Mouse (Mus musculus) lung, embryonic 15.5 days (tissue): ENCODE results near the gene Syn3. TPM values are rescaled to one million over a fixed set of nuclear protein-coding genes. Genes with fewer than 3 reads are reported as not detected.
"Not testable (repeated sequence)": the region's sequence is repeated elsewhere in the genome, so short reads cannot be mapped to it uniquely, and the experiment has no call there.

Source experiments
- ATAC-seq: fragments of 200-750 bp; cut with Nextera tagmentation; 2 replicates; pipeline ENCODE4 v1.8.0; 2017; ENCODE audit warnings: moderate number of reproducible peaks, borderline replicate concordance; ENCODE audit not compliant: low FRiP score, low TSS enrichment; ENCODE audit errors: extremely low read depth
- H3K27ac ChIP-seq: fragments of 300-500 bp; sonication (generic); 2 replicates; pipeline ENCODE4 v1.5.1; 2015; ENCODE audit warnings: moderate library complexity, mild to moderate bottlenecking, inconsistent platforms
- H3K27me3 ChIP-seq: fragments of 300-500 bp; sonication (generic); 2 replicates; pipeline ENCODE4 v1.6.1; 2015; ENCODE audit warnings: inconsistent platforms
- H3K36me3 ChIP-seq: fragments of 300-500 bp; sonication (generic); 2 replicates; pipeline ENCODE4 v1.6.1; 2015; ENCODE audit warnings: inconsistent platforms
- H3K4me1 ChIP-seq: fragments of 300-500 bp; sonication (generic); 2 replicates; pipeline ENCODE4 v1.6.1; 2015; ENCODE audit warnings: inconsistent platforms
- H3K4me2 ChIP-seq: fragments of 300-500 bp; sonication (generic); 2 replicates; pipeline ENCODE4 v1.6.1; 2015; ENCODE audit warnings: inconsistent platforms, mild to moderate bottlenecking, moderate library complexity
- H3K4me3 ChIP-seq: fragments of 300-500 bp; sonication (generic); 2 replicates; pipeline ENCODE4 v1.5.1; 2015; ENCODE audit warnings: mild to moderate bottlenecking, inconsistent platforms
- H3K9ac ChIP-seq: fragments of 300-500 bp; sonication (generic); 2 replicates; pipeline ENCODE4 v1.6.1; 2015; ENCODE audit warnings: inconsistent platforms
- H3K9me3 ChIP-seq: fragments of 300-500 bp; sonication (generic); 2 replicates; pipeline ENCODE4 v1.6.1; 2016; ENCODE audit warnings: inconsistent platforms
- WGBS: fragments of 180-500 bp; shearing (Covaris S2); methylation state at CpG from one replicate; pipeline ENCODE4 v1.1.7; 2015; 5-methylcytosine and 5-hydroxymethylcytosine counted together
- polyA plus RNA-seq: library from polyadenylated mRNA; unstranded; fragments of >200 nt; fragmentation: Nextera tagmentation; extraction: Ambion mirVana; gene quantifications from 2 replicates; pipeline ENCODE4 v1.2.1, GENCODE M21; 2015

The Syn3 gene
- polyA plus RNA-seq, 1 experiment from 2014 or later = 2.6 TPM

GRCm38 (mm10) chr10:86378803-86379202 is 119.9 kb downstream of the Syn3 start:
- H3K4me1 ChIP-seq, H3K27me3 ChIP-seq, H3K4me3 ChIP-seq, ATAC-seq, H3K9ac ChIP-seq, H3K9me3 ChIP-seq, H3K36me3 ChIP-seq, H3K4me2 ChIP-seq, H3K27ac ChIP-seq: not testable (repeated sequence)
- WGBS = 65% methylated on average over 2 of the region's 2 CpGs

GRCm38 (mm10) chr10:86376392-86377185 is 122.1 kb downstream of the Syn3 start:
- peak; percentile 80; the same call in 1 of the 2 replicates for ATAC-seq
- Histone ChIP-seq H3K4me2 (no peak overlapping the region), H3K27ac (no peak overlapping the region), H3K27me3 (no peaks in the 10 kb centered on the region), H3K4me3 (no peak overlapping the region), H3K36me3 (no peaks in the 10 kb centered on the region), H3K4me1 (peaks cover 7% of the 10 kb centered on the region), H3K9me3 (no peaks in the 10 kb centered on the region), H3K9ac (no peak overlapping the region)
- 66% methylated on average over 8 of the region's 8 CpGs for WGBS

- peak; percentile 40; the same call in 1 of the 2 replicates for ATAC-seq
- Histone ChIP-seq H3K36me3 (no peaks in the 10 kb centered on the region), H3K27ac (no peak overlapping the region), H3K9me3 (no peaks in the 10 kb centered on the region), H3K9ac (no peak overlapping the region), H3K4me2 (no peak overlapping the region), H3K4me3 (no peak overlapping the region), H3K4me1 (peaks cover 7% of the 10 kb centered on the region), H3K27me3 (no peaks in the 10 kb centered on the region)
- WGBS = 35% methylated on average over 11 of the region's 11 CpGs
Observed at GRCm38 (mm10) chr10:86375903-86376302, 122.8 kb downstream of the Syn3 start.

- no peaks in the 10 kb centered on the region for H3K9me3 ChIP-seq
- H3K4me2 ChIP-seq = no peak overlapping the region
- no peak overlapping the region for H3K9ac ChIP-seq
- no peaks in the 10 kb centered on the region for H3K27me3 ChIP-seq
- H3K4me3 ChIP-seq = no peak overlapping the region
- no peak for ATAC-seq
- H3K36me3 ChIP-seq = no peaks in the 10 kb centered on the region
- 84% methylated on average over 2 of the region's 2 CpGs for WGBS
- peaks cover 15% of the 10 kb centered on the region for H3K4me1 ChIP-seq
- H3K27ac ChIP-seq = no peak overlapping the region
Observed at GRCm38 (mm10) chr10:86374061-86374460, 124.6 kb downstream of the Syn3 start.

GRCm38 (mm10) chr10:86371561-86371960 is 127.1 kb downstream of the Syn3 start:
- H3K27me3 ChIP-seq = no peaks in the 10 kb centered on the region
- H3K9ac ChIP-seq = no peak overlapping the region
- no peaks in the 10 kb centered on the region for H3K9me3 ChIP-seq
- no peak overlapping the region for H3K4me2 ChIP-seq
- H3K36me3 ChIP-seq = no peaks in the 10 kb centered on the region
- H3K4me1 ChIP-seq = peaks cover 33% of the 10 kb centered on the region
- no peak overlapping the region for H3K4me3 ChIP-seq
- ATAC-seq = no peak
- no peak overlapping the region for H3K27ac ChIP-seq

GRCm38 (mm10) chr10:86369346-86369745 is 129.3 kb downstream of the Syn3 start:
- Histone ChIP-seq H3K9ac (no peak overlapping the region), H3K4me3 (no peak overlapping the region), H3K36me3 (no peaks in the 10 kb centered on the region), H3K4me1 (peaks cover 43% of the 10 kb centered on the region), H3K4me2 (peak overlapping the region; percentile 31), H3K27me3 (no peaks in the 10 kb centered on the region), H3K9me3 (no peaks in the 10 kb centered on the region), H3K27ac (no peak overlapping the region)
- 54% methylated on average over 4 of the region's 4 CpGs for WGBS
- no peak for ATAC-seq

GRCm38 (mm10) chr10:86368811-86369210 is 129.9 kb downstream of the Syn3 start:
- WGBS = 29% methylated on average over 12 of the region's 12 CpGs
- Histone ChIP-seq H3K4me2 (peak overlapping the region; percentile 31), H3K9ac (no peak overlapping the region), H3K36me3 (no peaks in the 10 kb centered on the region), H3K4me1 (peaks cover 47% of the 10 kb centered on the region), H3K27me3 (no peaks in the 10 kb centered on the region), H3K9me3 (no peaks in the 10 kb centered on the region), H3K27ac (0 out of 2 replicates have a peak overlapping the region, but pooled peaks have one; percentile 13), H3K4me3 (no peak overlapping the region)
- peak; percentile 63 for ATAC-seq

- no peak for ATAC-seq
- Histone ChIP-seq H3K4me1 (peaks cover 56% of the 10 kb centered on the region), H3K4me3 (no peak overlapping the region)
Observed at GRCm38 (mm10) chr10:86367346-86367745, 131.3 kb downstream of the Syn3 start.

GRCm38 (mm10) chr10:86365632-86366092 is 133.0 kb downstream of the Syn3 start:
- no peak overlapping the region for H3K9ac ChIP-seq
- H3K4me1 ChIP-seq = peaks cover 56% of the 10 kb centered on the region
- H3K27ac ChIP-seq = no peak overlapping the region
- no peaks in the 10 kb centered on the region for H3K27me3 ChIP-seq
- H3K4me2 ChIP-seq = no peak overlapping the region
- no peaks in the 10 kb centered on the region for H3K36me3 ChIP-seq
- no peak overlapping the region for H3K4me3 ChIP-seq
- ATAC-seq = peak; percentile 93
- no peaks in the 10 kb centered on the region for H3K9me3 ChIP-seq
- WGBS = 27% methylated on average over 5 of the region's 5 CpGs

More at GRCm38 (mm10) chr10:86367346-86367745, 131.3 kb downstream of the Syn3 start:
- Histone ChIP-seq H3K27ac (no peak overlapping the region), H3K27me3 (no peaks in the 10 kb centered on the region), H3K9ac (no peak overlapping the region), H3K36me3 (no peaks in the 10 kb centered on the region), H3K9me3 (no peaks in the 10 kb centered on the region), H3K4me2 (no peak overlapping the region)
- 69% methylated on average over 4 of the region's 4 CpGs for WGBS

- H3K4me1 ChIP-seq = peaks cover 57% of the 10 kb centered on the region
- no peaks in the 10 kb centered on the region for H3K27me3 ChIP-seq
- WGBS = 64% methylated on average over 8 of the region's 8 CpGs
- H3K36me3 ChIP-seq = no peaks in the 10 kb centered on the region
- no peak overlapping the region for H3K9ac ChIP-seq
- no peak for ATAC-seq
- no peak overlapping the region for H3K27ac ChIP-seq
- no peak overlapping the region for H3K4me3 ChIP-seq
- no peaks in the 10 kb centered on the region for H3K9me3 ChIP-seq
- H3K4me2 ChIP-seq = no peak overlapping the region
Observed at GRCm38 (mm10) chr10:86363669-86364309, 134.9 kb downstream of the Syn3 start.

- Histone ChIP-seq H3K9me3 (no peaks in the 10 kb centered on the region), H3K27ac (peak overlapping the region; percentile 52), H3K36me3 (no peaks in the 10 kb centered on the region), H3K9ac (no peak overlapping the region), H3K27me3 (no peaks in the 10 kb centered on the region), H3K4me3 (no peak overlapping the region), H3K4me1 (peaks cover 26% of the 10 kb centered on the region), H3K4me2 (no peak overlapping the region)
- ATAC-seq = no peak
- 38% methylated on average over 4 of the region's 4 CpGs for WGBS
Observed at GRCm38 (mm10) chr10:86359699-86360098, 139.0 kb downstream of the Syn3 start.

GRCm38 (mm10) chr10:86359208-86359607 is 139.5 kb downstream of the Syn3 start:
- ATAC-seq = peak; percentile 71; the same call in 1 of the 2 replicates
- Histone ChIP-seq H3K9ac (no peak overlapping the region), H3K4me1 (peaks cover 26% of the 10 kb centered on the region), H3K27ac (peak overlapping the region; percentile 52), H3K36me3 (no peaks in the 10 kb centered on the region), H3K4me3 (no peak overlapping the region), H3K4me2 (no peak overlapping the region), H3K27me3 (no peaks in the 10 kb centered on the region), H3K9me3 (no peaks in the 10 kb centered on the region)
- 54% methylated on average over 2 of the region's 2 CpGs for WGBS
